Mouse (Mus musculus) embryo, embryonic 9.5 days (tissue): ENCODE measurements around the gene Steap3.
A peak's percentile ranks its signal among the peaks of the same experiment; 100 is the strongest.

Experiments
- DNase-seq: peaks from one replicate; pipeline ENCODE4 v3.0.0-alpha.2; 2017; ENCODE audit errors: extremely low spot score

Gene Steap3

GRCm38 (mm10) chr1:120154232-120154631 is 118.3 kb downstream of the Steap3 start:
- DNase-seq, result peak; percentile 15

DNA sequence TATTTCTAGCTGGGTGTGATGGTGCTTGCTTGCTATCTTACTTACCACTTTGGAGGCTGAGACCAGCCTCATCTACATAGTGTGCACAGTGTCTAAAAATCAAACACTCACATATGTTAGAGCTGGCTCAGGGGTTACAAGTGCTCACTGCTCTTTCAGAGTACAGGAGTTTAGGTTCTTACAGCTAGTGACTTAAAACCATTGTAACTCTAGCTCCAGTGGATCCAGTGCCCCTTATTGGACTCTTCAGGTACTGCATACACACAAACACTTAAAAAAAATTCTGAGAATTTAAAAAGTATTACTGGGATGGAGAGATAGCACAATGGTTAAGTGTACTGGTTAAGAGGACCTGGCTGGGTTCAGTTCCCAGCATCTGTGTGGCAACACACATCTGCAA is 125.5 kb downstream of the Steap3 start:
- no peak for DNase-seq

DNA sequence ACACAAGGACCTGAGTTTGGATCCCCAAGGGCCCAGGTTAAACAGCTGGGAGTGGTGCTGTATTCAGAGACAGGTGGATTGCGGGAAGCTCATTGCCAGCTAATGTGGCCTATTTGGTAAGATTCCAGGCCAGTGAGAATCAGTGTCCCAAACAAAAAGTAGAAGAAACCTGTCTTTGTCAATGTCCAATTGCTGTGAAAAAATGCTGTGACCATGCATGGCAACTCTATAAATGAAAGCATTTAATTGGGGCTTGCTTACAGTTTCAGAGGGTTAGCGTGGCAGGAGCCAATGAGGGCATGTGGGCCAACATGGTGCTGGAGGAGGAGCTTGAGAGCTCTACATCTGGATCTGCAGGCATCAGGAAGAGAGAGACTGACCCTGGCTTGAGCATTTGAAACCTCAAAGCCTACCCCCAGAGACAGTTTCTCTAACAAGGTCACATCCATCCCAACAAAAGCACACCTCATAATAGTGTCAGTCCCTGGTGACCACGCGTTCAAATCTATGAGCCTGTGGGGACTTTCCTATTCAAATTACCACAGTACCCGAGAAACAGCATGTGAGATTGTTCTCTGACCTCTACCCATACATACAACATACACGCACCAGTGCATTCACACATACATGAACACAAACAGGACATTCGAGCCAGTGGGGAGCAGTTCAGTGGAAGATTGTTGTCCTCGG is 126.8 kb downstream of the Steap3 start:
- no peak for DNase-seq

DNA sequence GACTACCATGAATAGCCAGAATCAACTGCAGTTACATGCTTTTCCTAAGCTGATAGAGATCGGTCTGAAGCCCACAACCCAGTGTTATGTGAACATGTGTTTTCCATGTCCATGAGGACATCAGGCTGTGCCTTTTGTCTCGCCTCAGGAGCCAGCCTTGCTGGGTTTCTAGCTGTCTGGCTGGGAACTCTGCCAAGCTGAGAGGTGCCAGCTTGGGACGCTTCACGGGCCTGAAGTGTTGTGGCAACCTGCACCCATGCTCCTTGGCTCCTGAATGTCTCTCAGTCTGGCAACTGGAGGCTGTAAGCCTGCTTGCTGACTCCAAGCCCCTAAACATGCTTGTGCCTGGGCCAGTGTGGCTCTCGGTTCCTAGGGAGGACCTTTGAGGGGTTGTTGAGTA is 130.0 kb downstream of the Steap3 start:
- DNase-seq, result no peak
